ENCODE assay signal across 8 mouse cellular contexts in genomic region chr8:70844523-70844922, GRCm38 (mm10). TPM values are rescaled to one million over a fixed set of nuclear protein-coding genes. Genes with fewer than 3 reads are reported as not detected.
A peak's percentile ranks its signal among the peaks of the same experiment; 100 is the strongest.
DNase-seq lines count a peak whose midpoint lies in the region; TF ChIP-seq lines count a peak whose summit lies in the region.

No protein-coding gene starts in this region.

- no peaks in the 10 kb centered on the region for H3K79me2 ChIP-seq in C2C12 (ENCODE audit: control insufficient read depth, insufficient read depth)

- H3K36me3 ChIP-seq in C2C12 (ENCODE audit: control insufficient read depth, insufficient read depth): no peaks in the 10 kb centered on the region

- no peaks in the 10 kb centered on the region for H3K79me3 ChIP-seq in C2C12 (ENCODE audit: low read depth)

- peak overlapping the region; percentile 39 for H3ac ChIP-seq in C2C12 (ENCODE audit: control insufficient read depth, insufficient read length, low read depth)

- H3K27me3 ChIP-seq in C2C12 (ENCODE audit: control insufficient read depth, insufficient read depth, insufficient read length): peaks cover 6% of the 10 kb centered on the region

- no peak overlapping the region for H3K4me3 ChIP-seq in C2C12 (ENCODE audit: insufficient read depth, poor library complexity, severe bottlenecking)

- TF ChIP-seq CTCF in C2C12 (IDR thresholded peaks at IDR 0.05; ENCODE audit: control insufficient read depth, insufficient read depth, insufficient read length): peak; percentile 85

- peak; percentile 91 for DNase-seq in adipocyte (ENCODE audit: low spot score)
- DNase-seq in embryo, embryonic 10.5 days (ENCODE audit: low spot score): peak; percentile 92
- peak; percentile 88 for DNase-seq in heart, adult 8-10 months (ENCODE audit: low spot score)
- peak; percentile 87 to 90 for DNase-seq in layer of hippocampus, postnatal 14 days (ENCODE audit: low spot score in 2 of 2)
- peak; percentile 89 for DNase-seq in lung, postnatal 25 days (ENCODE audit: low spot score)
- DNase-seq in retina, adult 2 months (ENCODE audit: low read depth, low spot score): peak; percentile 67
- DNase-seq in thymus, postnatal 25 days: peak; percentile 90

TF ChIP-seq in C2C12, 6 proteins besides CTCF, POLR2A, EP300 and RAD21:
- no peak for TF ChIP-seq CEBPB (IDR thresholded peaks at IDR 0.05; ENCODE audit: low read depth)
- TF ChIP-seq MYOG (IDR thresholded peaks at IDR 0.05; ENCODE audit: control insufficient read depth, extremely low read depth, insufficient read length): no peak
- TF ChIP-seq FOSL1 (IDR thresholded peaks at IDR 0.05; ENCODE audit: insufficient read depth, low read length, poor library complexity, severe bottlenecking): no peak
- no peak for TF ChIP-seq USF1 (IDR thresholded peaks at IDR 0.05; ENCODE audit: low read depth)
- no peak for TF ChIP-seq MYOD1 (IDR thresholded peaks at IDR 0.05; ENCODE audit: control insufficient read depth, insufficient read length, low read depth)

RNA-seq across cellular contexts. Expression of gene Arrdc2, which starts 5.0 kb away (rescaled TPM):
- polyA plus RNA-seq in C2C12 (2012; fragmentation: generic; extraction: Trizol): 4.4 TPM
- 10 to 100 TPM in 3 of 4 experiments, 1 to 10 TPM in 1; 7.9 to 23.0 (median 13.6) TPM for total RNA-seq in heart, adult 8-10 months (2022)
- 10 to 100 TPM; 23.3 to 24.5 TPM for total RNA-seq in layer of hippocampus, postnatal 14 days (2021)

RNA-seq across cellular contexts. Expression of gene Kcnn1, which starts 18.5 kb away (rescaled TPM):
- 3.2 TPM for polyA plus RNA-seq in C2C12 (2012; fragmentation: generic; extraction: Trizol)
- total RNA-seq in heart, adult 8-10 months (2022): 10 to 100 TPM; 12.5 to 14.4 (median 13.2) TPM
- 10 to 100 TPM; 22.0 to 22.8 TPM for total RNA-seq in layer of hippocampus, postnatal 14 days (2021)

RNA-seq across cellular contexts. Expression of gene Ccdc124, which starts 29.2 kb away (rescaled TPM):
- 142 TPM for polyA plus RNA-seq in C2C12 (2012; fragmentation: generic; extraction: Trizol)
- 10 to 100 TPM; 37.9 to 47.4 (median 45.7) TPM for total RNA-seq in heart, adult 8-10 months (2022)
- total RNA-seq in layer of hippocampus, postnatal 14 days (2021): 10 to 100 TPM; 84.5 to 92.7 TPM

RNA-seq across cellular contexts. Expression of gene Il12rb1, which starts 36.3 kb away (rescaled TPM):
- polyA plus RNA-seq in C2C12 (2012; fragmentation: generic; extraction: Trizol): 29.3 TPM
- under 1 TPM in 2 of 4 experiments, not detected in 2; 0.16 to 0.49 TPM for total RNA-seq in heart, adult 8-10 months (2022)
- total RNA-seq in layer of hippocampus, postnatal 14 days (2021): 1 to 10 TPM; 1.5 TPM

RNA-seq across cellular contexts. Expression of gene Mast3, which starts 39.7 kb away (rescaled TPM):
- polyA plus RNA-seq in C2C12 (2012; fragmentation: generic; extraction: Trizol): 32.5 TPM
- total RNA-seq in heart, adult 8-10 months (2022): 1 to 10 TPM; 6.5 to 8.4 (median 7.1) TPM
- total RNA-seq in layer of hippocampus, postnatal 14 days (2021): 100 to 1,000 TPM; 295 to 297 TPM
